Mouse (Mus musculus): ENCODE measurements around the gene Mmp21. TPM values are rescaled to one million over a fixed set of nuclear protein-coding genes. Genes with fewer than 3 reads are reported as not detected.
A peak's percentile ranks its signal among the peaks of the same experiment; 100 is the strongest.
"Not testable (repeated sequence)": the region's sequence is repeated elsewhere in the genome, so short reads cannot be mapped to it uniquely, and the experiment has no call there.

Mmp21 gene
- polyA plus RNA-seq, 1 experiment from 2014 or later = not detected

DNA sequence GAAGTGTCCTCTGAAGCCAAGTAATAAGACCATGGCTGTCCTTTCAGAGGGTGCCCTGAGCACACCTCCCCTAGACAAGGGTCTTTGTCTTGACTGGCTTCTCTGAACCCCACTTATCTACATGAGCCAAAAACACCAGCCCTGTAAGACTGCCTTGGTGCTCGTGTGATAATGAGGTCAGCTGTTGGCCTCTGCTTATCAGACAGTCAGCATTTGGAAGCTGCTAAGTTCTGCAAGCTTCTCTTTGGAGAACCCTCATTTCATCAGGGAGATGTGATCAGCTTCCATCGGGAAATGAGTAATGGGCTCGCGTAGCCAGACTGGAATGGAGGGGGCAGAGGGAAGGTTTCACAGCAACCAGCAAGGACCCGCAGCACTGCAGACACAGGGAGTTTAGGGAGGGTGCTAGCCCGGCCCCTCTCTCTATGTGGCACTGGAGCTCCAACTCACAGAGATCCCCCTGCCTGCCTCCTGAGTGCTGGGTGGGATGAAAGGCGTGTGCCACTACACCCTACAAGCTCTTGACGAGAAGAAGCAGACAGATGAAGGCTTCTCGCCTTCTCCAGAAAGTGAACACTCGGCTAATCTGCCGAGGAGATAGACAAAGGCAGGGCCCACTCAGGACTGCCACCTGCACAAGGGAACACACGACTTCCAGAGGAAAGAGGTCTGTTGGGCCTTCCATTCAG lies 18.3 kb upstream of the Mmp21 start:
- 86% methylated on average over 12 of the region's 12 CpGs for WGBS
- H3K4me3 ChIP-seq = no peak overlapping the region
- H3K36me3 ChIP-seq = peaks cover 20% of the 10 kb centered on the region; the same call in 1 of the 2 replicates
- no peaks in the 10 kb centered on the region for H3K27me3 ChIP-seq (ENCODE audit: low read depth, poor library complexity, severe bottlenecking)
- H3K9me3 ChIP-seq (replicated peaks) = no peaks in the 10 kb centered on the region
- no peaks in the 10 kb centered on the region for H3K4me1 ChIP-seq
- H3K27ac ChIP-seq (replicated peaks) = no peak overlapping the region; the same call in 1 of the 2 replicates
- DNase-seq (ENCODE audit: low spot score) = no peak

DNA sequence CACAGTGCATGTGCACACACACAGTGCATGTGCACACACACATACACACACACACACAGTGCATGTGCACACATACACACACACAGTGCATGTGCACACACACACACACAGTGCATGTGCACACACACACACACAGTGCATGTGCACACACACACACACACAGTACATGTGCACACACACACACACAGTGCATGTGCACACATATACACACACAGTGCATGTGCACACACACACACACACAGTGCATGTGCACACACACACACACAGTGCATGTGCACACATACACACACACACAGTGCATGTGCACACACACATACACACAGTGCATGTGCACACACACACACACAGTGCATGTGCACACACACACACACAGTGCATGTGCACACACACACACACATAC lies 5.8 kb upstream of the Mmp21 start:
- Histone ChIP-seq H3K36me3 (peaks cover 47% of the 10 kb centered on the region), H3K9me3 (replicated peaks) (peaks cover 25% of the 10 kb centered on the region; the same call in 1 of the 2 replicates)
- H3K4me3 ChIP-seq; DNase-seq (ENCODE audit: low spot score); H3K27ac ChIP-seq (replicated peaks); H3K27me3 ChIP-seq (ENCODE audit: low read depth, poor library complexity, severe bottlenecking); H3K4me1 ChIP-seq: not testable (repeated sequence)

GRCm38 (mm10) chr7:133684701-133685100 lies 4.8 kb upstream of the Mmp21 start:
- no peak for DNase-seq (ENCODE audit: low spot score)
- Histone ChIP-seq H3K27me3 (ENCODE audit: low read depth, poor library complexity, severe bottlenecking) (no peaks in the 10 kb centered on the region), H3K4me3 (no peak overlapping the region), H3K36me3 (peaks cover 38% of the 10 kb centered on the region), H3K27ac (replicated peaks) (no peak overlapping the region), H3K4me1 (no peaks in the 10 kb centered on the region), H3K9me3 (replicated peaks) (peaks cover 25% of the 10 kb centered on the region; the same call in 1 of the 2 replicates)
- 98% methylated on average over 6 of the region's 6 CpGs for WGBS

DNA sequence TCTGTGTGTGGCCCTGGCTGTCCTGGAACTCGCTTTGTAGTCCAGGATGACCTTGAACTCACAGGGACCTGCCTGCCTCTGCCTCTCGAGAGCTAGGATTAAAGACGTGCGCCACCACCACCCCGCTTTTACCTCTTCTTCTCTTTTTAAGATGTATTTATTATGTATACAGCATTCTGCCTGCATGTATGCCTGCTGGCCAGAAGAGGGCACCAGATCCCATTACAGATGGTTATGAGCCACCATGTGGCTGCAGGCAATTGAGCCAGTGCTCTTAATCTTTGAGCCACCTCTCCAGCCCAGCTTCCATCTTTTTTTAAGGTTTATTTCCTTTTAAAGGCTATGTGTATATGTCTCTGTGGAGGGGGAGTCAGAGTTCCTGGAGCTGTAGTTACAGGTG lies 4.2 kb upstream of the Mmp21 start:
- 83% methylated on average over 5 of the region's 5 CpGs for WGBS
- peaks cover 24% of the 10 kb centered on the region; the same call in 1 of the 2 replicates for H3K9me3 ChIP-seq (replicated peaks)
- H3K36me3 ChIP-seq = peaks cover 32% of the 10 kb centered on the region
- DNase-seq (ENCODE audit: low spot score) = no peak
- H3K27ac ChIP-seq (replicated peaks) = no peak overlapping the region
- H3K27me3 ChIP-seq (ENCODE audit: low read depth, poor library complexity, severe bottlenecking) = no peaks in the 10 kb centered on the region
- H3K4me1 ChIP-seq = no peaks in the 10 kb centered on the region
- no peak overlapping the region for H3K4me3 ChIP-seq

GRCm38 (mm10) chr7:133683626-133684025 lies 3.8 kb upstream of the Mmp21 start:
- Histone ChIP-seq H3K4me3 (no peak overlapping the region), H3K9me3 (replicated peaks) (peaks cover 19% of the 10 kb centered on the region; the same call in 1 of the 2 replicates), H3K36me3 (peaks cover 27% of the 10 kb centered on the region), H3K4me1 (no peaks in the 10 kb centered on the region), H3K27ac (replicated peaks) (no peak overlapping the region), H3K27me3 (ENCODE audit: low read depth, poor library complexity, severe bottlenecking) (no peaks in the 10 kb centered on the region)
- 76% methylated on average over 5 of the region's 5 CpGs for WGBS
- no peak for DNase-seq (ENCODE audit: low spot score)

DNA sequence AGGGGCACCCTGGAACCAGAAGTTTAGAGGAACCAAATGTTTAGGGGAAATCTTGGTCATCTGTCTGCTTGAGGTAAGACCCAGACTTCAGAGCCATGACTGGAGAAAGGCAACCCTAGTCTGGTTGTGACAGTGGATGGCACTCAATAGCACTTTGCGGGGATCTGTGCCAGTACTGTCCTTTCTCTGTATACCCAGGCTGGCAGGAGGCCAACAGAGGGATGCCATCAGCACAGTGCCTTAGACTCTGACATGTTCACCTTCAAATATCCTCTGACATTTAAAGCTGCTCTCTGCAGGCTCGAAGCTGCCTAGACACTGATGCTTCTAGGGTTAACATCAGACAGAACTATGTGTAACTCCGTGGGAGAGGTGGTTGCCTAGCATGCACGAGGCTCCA lies 422 bp downstream of the Mmp21 start:
- Histone ChIP-seq H3K27me3 (ENCODE audit: low read depth, poor library complexity, severe bottlenecking) (no peaks in the 10 kb centered on the region), H3K4me1 (no peaks in the 10 kb centered on the region), H3K4me3 (no peak overlapping the region), H3K36me3 (0 out of 2 replicates have a peak, but pooled peaks cover 7% of the 10 kb centered on the region), H3K27ac (replicated peaks) (no peak overlapping the region), H3K9me3 (replicated peaks) (no peaks in the 10 kb centered on the region)
- DNase-seq (ENCODE audit: low spot score) = no peak
- WGBS = 81% methylated on average over 4 of the region's 4 CpGs

DNA sequence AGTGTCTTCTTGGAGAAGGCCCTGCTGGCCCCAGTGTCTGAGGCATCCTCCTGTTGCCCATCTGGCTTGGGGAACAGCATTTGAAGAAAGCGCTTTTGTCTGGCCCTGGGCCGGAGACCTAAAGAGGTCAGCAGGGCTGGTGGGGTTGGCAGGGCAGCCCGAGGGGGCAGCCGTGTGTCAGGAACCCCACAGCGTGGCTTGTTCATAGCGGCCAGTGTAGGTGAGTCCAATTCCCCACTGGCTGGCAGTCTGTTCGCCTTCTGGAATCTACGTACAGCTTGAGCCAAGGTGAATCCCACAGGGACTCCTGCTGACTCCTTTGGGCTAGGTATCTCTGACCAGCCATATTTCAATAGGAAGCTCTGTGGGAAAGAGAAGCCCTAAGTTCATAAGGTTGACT lies 1.1 kb downstream of the Mmp21 start:
- no peak for DNase-seq (ENCODE audit: low spot score)
- H3K27me3 ChIP-seq (ENCODE audit: low read depth, poor library complexity, severe bottlenecking) = no peaks in the 10 kb centered on the region
- no peaks in the 10 kb centered on the region for H3K9me3 ChIP-seq (replicated peaks)
- no peaks in the 10 kb centered on the region for H3K4me1 ChIP-seq
- H3K27ac ChIP-seq (replicated peaks) = no peak overlapping the region
- WGBS = 94% methylated on average over 8 of the region's 8 CpGs
- peaks cover 10% of the 10 kb centered on the region; the same call in 1 of the 2 replicates for H3K36me3 ChIP-seq
- H3K4me3 ChIP-seq = no peak overlapping the region

DNA sequence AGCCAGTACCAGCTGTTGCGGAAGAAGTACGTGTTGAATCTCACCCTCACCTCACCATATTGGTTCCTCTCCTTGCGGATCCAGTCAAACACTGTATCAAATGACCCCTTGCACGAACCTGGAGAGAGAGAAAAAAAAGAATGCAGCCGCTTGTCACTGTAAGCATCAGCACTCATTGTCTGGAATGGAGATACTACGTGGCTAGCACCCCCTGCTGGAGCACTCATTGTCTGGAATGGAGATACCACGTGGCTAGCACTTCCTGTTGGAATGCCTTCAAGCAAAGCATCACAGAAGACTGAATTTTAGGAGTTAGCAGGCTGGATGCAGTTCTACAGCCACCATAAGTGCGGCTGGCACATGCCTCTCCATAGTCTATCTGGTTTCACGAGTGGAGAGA lies 3.9 kb downstream of the Mmp21 start:
- WGBS = 68% methylated on average over 9 of the region's 9 CpGs
- Histone ChIP-seq H3K9me3 (replicated peaks) (no peaks in the 10 kb centered on the region), H3K4me1 (no peaks in the 10 kb centered on the region), H3K27me3 (ENCODE audit: low read depth, poor library complexity, severe bottlenecking) (no peaks in the 10 kb centered on the region), H3K4me3 (no peak overlapping the region), H3K27ac (replicated peaks) (0 out of 2 replicates have a peak overlapping the region, but pooled peaks have one; percentile 17), H3K36me3 (peaks cover 37% of the 10 kb centered on the region)
- DNase-seq (ENCODE audit: low spot score) = no peak

- Histone ChIP-seq H3K4me3 (no peak overlapping the region), H3K4me1 (no peaks in the 10 kb centered on the region), H3K36me3 (peaks cover 88% of the 10 kb centered on the region), H3K27me3 (ENCODE audit: low read depth, poor library complexity, severe bottlenecking) (no peaks in the 10 kb centered on the region), H3K9me3 (replicated peaks) (no peaks in the 10 kb centered on the region), H3K27ac (replicated peaks) (no peak overlapping the region)
- 90% methylated on average over 3 of the region's 3 CpGs for WGBS
- no peak for DNase-seq (ENCODE audit: low spot score)
Observed at GRCm38 (mm10) chr7:133670846-133671245, 9.0 kb downstream of the Mmp21 start.

DNA sequence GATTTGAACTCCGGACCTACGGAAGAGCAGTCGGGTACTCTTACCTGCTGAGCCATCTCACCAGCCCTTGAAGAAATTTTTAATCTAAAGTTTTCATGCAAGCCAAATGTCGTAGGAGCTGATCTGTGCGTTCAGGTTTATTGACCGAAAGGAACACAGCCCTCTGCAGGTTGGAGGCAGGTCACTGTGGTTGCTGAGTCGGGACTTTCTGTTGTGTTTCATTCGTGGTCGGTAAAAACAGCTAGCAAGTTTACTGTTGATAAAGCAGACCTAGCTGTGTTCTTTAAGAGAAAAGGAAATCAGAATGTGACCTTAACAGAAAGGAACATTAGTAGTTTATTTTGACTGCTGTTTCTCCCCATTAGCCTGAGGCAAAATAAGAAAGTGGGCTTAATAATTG lies 9.9 kb downstream of the Mmp21 start:
- no peaks in the 10 kb centered on the region for H3K27me3 ChIP-seq (ENCODE audit: low read depth, poor library complexity, severe bottlenecking)
- WGBS = 95% methylated on average over 9 of the region's 9 CpGs
- no peaks in the 10 kb centered on the region for H3K4me1 ChIP-seq
- H3K36me3 ChIP-seq = peaks cover 93% of the 10 kb centered on the region
- no peak for DNase-seq (ENCODE audit: low spot score)
- H3K4me3 ChIP-seq = no peak overlapping the region
- no peaks in the 10 kb centered on the region for H3K9me3 ChIP-seq (replicated peaks)
- H3K27ac ChIP-seq (replicated peaks) = no peak overlapping the region

- Histone ChIP-seq H3K36me3 (peaks cover 99% of the 10 kb centered on the region), H3K27me3 (ENCODE audit: low read depth, poor library complexity, severe bottlenecking) (no peaks in the 10 kb centered on the region), H3K4me1 (no peaks in the 10 kb centered on the region), H3K27ac (replicated peaks) (no peak overlapping the region), H3K9me3 (replicated peaks) (no peaks in the 10 kb centered on the region), H3K4me3 (no peak overlapping the region)
- WGBS = 90% methylated on average over 1 of the region's 1 CpGs
- DNase-seq (ENCODE audit: low spot score) = no peak
Observed at GRCm38 (mm10) chr7:133669071-133669470, 10.8 kb downstream of the Mmp21 start.

GRCm38 (mm10) chr7:133662467-133662866 lies 17.4 kb downstream of the Mmp21 start:
- Histone ChIP-seq H3K9me3 (replicated peaks) (no peaks in the 10 kb centered on the region), H3K27ac (replicated peaks) (no peak overlapping the region), H3K4me1 (no peaks in the 10 kb centered on the region), H3K4me3 (no peak overlapping the region), H3K36me3 (peaks cover 100% of the 10 kb centered on the region), H3K27me3 (ENCODE audit: low read depth, poor library complexity, severe bottlenecking) (no peaks in the 10 kb centered on the region)
- DNase-seq (ENCODE audit: low spot score) = no peak
- 88% methylated on average over 1 of the region's 1 CpGs for WGBS

DNA sequence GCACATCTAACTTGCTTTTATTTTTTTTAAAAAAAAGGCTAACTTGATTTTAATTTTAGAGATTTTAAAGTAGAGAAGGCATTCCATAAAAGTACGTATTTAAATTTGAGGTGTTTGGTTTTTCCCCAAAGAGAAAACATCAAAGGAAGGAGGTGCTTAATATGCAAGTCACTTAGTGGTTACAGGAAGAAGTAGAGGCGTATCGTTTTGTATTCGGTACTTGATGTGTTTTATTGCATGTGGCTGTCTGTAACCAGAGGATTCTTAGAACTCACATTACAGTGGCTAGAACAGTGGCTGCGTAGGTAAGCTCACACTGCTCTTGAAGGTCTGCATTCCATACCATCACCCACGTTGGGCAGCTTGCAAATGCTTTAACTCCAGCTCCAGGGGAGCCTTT lies 34.1 kb downstream of the Mmp21 start:
- H3K4me1 ChIP-seq = no peaks in the 10 kb centered on the region
- no peak overlapping the region for H3K4me3 ChIP-seq
- no peaks in the 10 kb centered on the region for H3K27me3 ChIP-seq (ENCODE audit: low read depth, poor library complexity, severe bottlenecking)
- H3K27ac ChIP-seq (replicated peaks) = no peak overlapping the region
- WGBS = 94% methylated on average over 6 of the region's 6 CpGs
- peaks cover 100% of the 10 kb centered on the region for H3K36me3 ChIP-seq
- DNase-seq (ENCODE audit: low spot score) = no peak
- H3K9me3 ChIP-seq (replicated peaks) = no peaks in the 10 kb centered on the region
